10 mouse cellular contexts compared by ENCODE assay signal in genomic region chr7:117412405-117412804, GRCm38 (mm10). TPM values are rescaled to one million over a fixed set of nuclear protein-coding genes. Genes with fewer than 3 reads are reported as not detected.
A peak's percentile ranks its signal among the peaks of the same experiment; 100 is the strongest.
DNase-seq lines count a peak whose midpoint lies in the region; ATAC-seq lines count a peak whose summit lies in the region.
"Had no signal": no experiment of that assay in that cellular context is flagged by ENCODE, and none has a peak within 500 bp of the region (broad histone marks: within the 10 kb centered on the region; RNA-seq: fewer than 3 reads in every experiment).

No protein-coding gene starts in this region.

- no peak for ATAC-seq in heart, embryonic 11.5 days (replicated peaks; ENCODE audit: insufficient number of reproducible peaks, low FRiP score, low TSS enrichment)
- no peak for ATAC-seq in midbrain, embryonic 14.5 days (ENCODE audit: low FRiP score, low TSS enrichment)
- no peak for ATAC-seq in liver, embryonic 11.5 days (replicated peaks; ENCODE audit: low FRiP score)

- H3K27ac ChIP-seq in heart, embryonic 11.5 days (ENCODE audit: low read depth, low read length): no peak overlapping the region
- H3K27ac ChIP-seq in midbrain, embryonic 14.5 days (replicated peaks; ENCODE audit: low read depth, low read length): no peak overlapping the region
- H3K27ac ChIP-seq in midbrain, embryonic 10.5 days (replicated peaks): no peak overlapping the region
- no peak overlapping the region for H3K27ac ChIP-seq in liver, embryonic 11.5 days (ENCODE audit: low read depth, low read length)
- H3K27ac ChIP-seq: limb, embryonic 13.5 days had no signal

- H3K4me3 ChIP-seq in heart, embryonic 11.5 days (ENCODE audit: low read depth, low read length): no peak overlapping the region
- H3K4me3 ChIP-seq in midbrain, embryonic 14.5 days (replicated peaks; ENCODE audit: low read depth, low read length): no peak overlapping the region
- no peak overlapping the region for H3K4me3 ChIP-seq in midbrain, embryonic 10.5 days
- no peak overlapping the region for H3K4me3 ChIP-seq in liver, embryonic 11.5 days (ENCODE audit: low read depth, low read length)
- H3K4me3 ChIP-seq: erythroblast, embryonic 14.5 days; limb, embryonic 13.5 days had no signal

- H3K9ac ChIP-seq in heart, embryonic 11.5 days (ENCODE audit: low read depth, low read length): no peak overlapping the region
- no peak overlapping the region for H3K9ac ChIP-seq in midbrain, embryonic 14.5 days (replicated peaks; ENCODE audit: low read length)
- H3K9ac ChIP-seq in liver, embryonic 11.5 days (ENCODE audit: low read depth, low read length): no peak overlapping the region
- H3K9ac ChIP-seq: limb, embryonic 13.5 days had no signal

- DNase-seq in heart, adult 11 months: peak; percentile 92
- DNase-seq in midbrain, embryonic 14.5 days: peak; percentile 31
- no peak for DNase-seq in midbrain, embryonic 10.5 days (ENCODE audit: low spot score)
- DNase-seq in gastrocnemius, postnatal 10 days: peak; percentile 62
- DNase-seq in right cerebral cortex, postnatal 10 days (ENCODE audit: low spot score in 2 of 2): peak; percentile 59 to 74
- DNase-seq in liver, embryonic 11.5 days (ENCODE audit: low spot score): no peak
- DNase-seq in embryo, embryonic 10 days (ENCODE audit: low spot score): no peak

- no peaks in the 10 kb centered on the region for H3K27me3 ChIP-seq in heart, embryonic 11.5 days (ENCODE audit: control insufficient read depth, insufficient read depth, low read length)
- no peaks in the 10 kb centered on the region for H3K27me3 ChIP-seq in midbrain, embryonic 14.5 days (ENCODE audit: control insufficient read depth, insufficient read depth, low read length)
- no peaks in the 10 kb centered on the region for H3K27me3 ChIP-seq in midbrain, embryonic 10.5 days (ENCODE audit: low read depth, poor library complexity, severe bottlenecking)
- no peaks in the 10 kb centered on the region for H3K27me3 ChIP-seq in liver, embryonic 11.5 days (replicated peaks; ENCODE audit: control insufficient read depth, insufficient read depth, low read length)
- H3K27me3 ChIP-seq: limb, embryonic 13.5 days had no signal

- peaks cover 15% of the 10 kb centered on the region for H3K4me1 ChIP-seq in heart, embryonic 11.5 days (ENCODE audit: control insufficient read depth, insufficient read depth, low read length)
- H3K4me1 ChIP-seq in midbrain, embryonic 14.5 days (ENCODE audit: control insufficient read depth, insufficient read depth, low read length): no peaks in the 10 kb centered on the region
- no peaks in the 10 kb centered on the region for H3K4me1 ChIP-seq in midbrain, embryonic 10.5 days
- H3K4me1 ChIP-seq in liver, embryonic 11.5 days (replicated peaks; ENCODE audit: control insufficient read depth, insufficient read depth, low read length): peaks cover 6% of the 10 kb centered on the region

- 52% methylated on average over 5 of the region's 5 CpGs for WGBS in heart, embryonic 11.5 days (ENCODE audit: insufficient replicate concordance)
- 82% methylated on average over 5 of the region's 5 CpGs for WGBS in midbrain, embryonic 14.5 days
- 88% methylated on average over 5 of the region's 5 CpGs for WGBS in midbrain, embryonic 10.5 days
- 78% methylated on average over 5 of the region's 5 CpGs for WGBS in liver, embryonic 11.5 days

- no peak overlapping the region for H3K4me2 ChIP-seq in heart, embryonic 11.5 days
- H3K4me2 ChIP-seq in midbrain, embryonic 14.5 days (ENCODE audit: low read length): no peak overlapping the region
- no peak overlapping the region for H3K4me2 ChIP-seq in liver, embryonic 11.5 days
- H3K4me2 ChIP-seq: limb, embryonic 13.5 days had no signal

- H3K36me3 ChIP-seq in heart, embryonic 11.5 days (ENCODE audit: control insufficient read depth, insufficient read depth, low read length): no peaks in the 10 kb centered on the region
- H3K36me3 ChIP-seq in midbrain, embryonic 14.5 days (ENCODE audit: control insufficient read depth, insufficient read depth, low read length): no peaks in the 10 kb centered on the region
- H3K36me3 ChIP-seq in midbrain, embryonic 10.5 days: no peaks in the 10 kb centered on the region
- H3K36me3 ChIP-seq in liver, embryonic 11.5 days (ENCODE audit: control insufficient read depth, insufficient read depth, low read length): no peaks in the 10 kb centered on the region
- H3K36me3 ChIP-seq: limb, embryonic 13.5 days had no signal

- no peaks in the 10 kb centered on the region for H3K9me3 ChIP-seq in heart, embryonic 11.5 days (replicated peaks; ENCODE audit: control insufficient read depth, low read length)
- no peaks in the 10 kb centered on the region for H3K9me3 ChIP-seq in midbrain, embryonic 14.5 days (ENCODE audit: control insufficient read depth, low read length)
- H3K9me3 ChIP-seq in midbrain, embryonic 10.5 days (replicated peaks): no peaks in the 10 kb centered on the region
- H3K9me3 ChIP-seq in liver, embryonic 11.5 days (ENCODE audit: control insufficient read depth, low read length): no peaks in the 10 kb centered on the region
- H3K9me3 ChIP-seq: limb, embryonic 13.5 days had no signal

RNA-seq across cellular contexts. Expression of gene Xylt1, which starts 31.6 kb away (rescaled TPM):
- polyA plus RNA-seq in heart, embryonic 11.5 days (2014; fragmentation: Nextera tagmentation; extraction: Ambion mirVana): 1.5 and 1.8 TPM in 2 replicates
- 3.0 and 3.9 TPM in 2 replicates for polyA plus RNA-seq in midbrain, embryonic 14.5 days (2014; fragmentation: Nextera tagmentation; extraction: Ambion mirVana)
- 0.91 and 1.0 TPM in 2 replicates for polyA plus RNA-seq in midbrain, embryonic 10.5 days (2016; fragmentation: Nextera tagmentation; extraction: Ambion mirVana)
- 1 to 10 TPM; 6.9 to 8.6 TPM for total RNA-seq in gastrocnemius, postnatal 10 days (2021)
- polyA plus RNA-seq in liver, embryonic 11.5 days (2014; fragmentation: Nextera tagmentation; extraction: Ambion mirVana): 0.73 and 0.87 TPM in 2 replicates

Comparison
In these comparisons a context has a peak if more than half of its experiments do, and no peak if none do; other contexts are left out.
1. DNase-seq: peak in heart, adult 11 months (single experiment), midbrain, embryonic 14.5 days (single experiment), gastrocnemius, postnatal 10 days (single experiment) and right cerebral cortex, postnatal 10 days (2 of 2); none in midbrain, embryonic 10.5 days (single experiment), liver, embryonic 11.5 days (single experiment) and embryo, embryonic 10 days (single experiment).